ENCODE assay signal across 39 mouse cellular contexts in genomic region chr8:64934997-64935396, GRCm38 (mm10). TPM values are rescaled to one million over a fixed set of nuclear protein-coding genes. Genes with fewer than 3 reads are reported as not detected.
"Had no signal": no experiment of that assay in that cellular context is flagged by ENCODE, and none has a peak within 500 bp of the region (broad histone marks: within the 10 kb centered on the region; RNA-seq: fewer than 3 reads in every experiment).

No protein-coding gene starts in this region.

- DNase-seq: gastrocnemius, postnatal 25 days; heart, adult 18-20 months; heart, postnatal 10 days; heart, postnatal 4 days; kidney, adult 2 months; kidney, adult 9 months; kidney, postnatal 14 days; kidney, postnatal 36 days; layer of hippocampus, postnatal 36 days; left cerebral cortex, postnatal 4 days had no signal

- ATAC-seq: hindbrain, embryonic 16.5 days; intestine, embryonic 15.5 days; intestine, postnatal 0 days; liver, embryonic 12.5 days had no signal

RNA-seq across cellular contexts. Expression of gene Trim75, which starts 52.6 kb away (rescaled TPM):
- total RNA-seq: gastrocnemius, adult 18-20 months; gastrocnemius, adult 8-10 months; gastrocnemius, postnatal 25 days; gastrocnemius, postnatal 4 days; granulocyte monocyte progenitor cell, adult 5-6 weeks; heart, adult 18-20 months; heart, adult 8-10 months; heart, postnatal 10 days; heart, postnatal 25 days; heart, postnatal 4 days; layer of hippocampus, adult 18-20 months; layer of hippocampus, postnatal 10 days; layer of hippocampus, postnatal 36 days; left cerebral cortex, adult 18-20 months; left cerebral cortex, adult 8-10 months; left cerebral cortex, postnatal 10 days; left cerebral cortex, postnatal 25 days; left cerebral cortex, postnatal 4 days; liver, adult 2 months had no signal
- polyA plus RNA-seq: heart, embryonic 10.5 days; heart, embryonic 12.5 days; heart, embryonic 16.5 days; hindbrain, embryonic 10.5 days; hindbrain, embryonic 12.5 days; hindbrain, embryonic 14.5 days; hindbrain, embryonic 16.5 days; intestine, embryonic 15.5 days; intestine, postnatal 0 days; kidney, embryonic 15.5 days; kidney, postnatal 0 days; large intestine, adult 2 months; limb, embryonic 11.5 days; limb, embryonic 13.5 days; liver, adult 2 months; liver, embryonic 12.5 days; liver, embryonic 14.5 days had no signal
